Mouse (Mus musculus) left cerebral cortex, postnatal 14 days (tissue): ENCODE measurements around the gene Gla. TPM values are rescaled to one million over a fixed set of nuclear protein-coding genes. Genes with fewer than 3 reads are reported as not detected.
"Not testable (repeated sequence)": the region's sequence is repeated elsewhere in the genome, so short reads cannot be mapped to it uniquely, and the experiment has no call there.

Experiments
- DNase-seq, 2 experiments: peaks; one replicate each; pipeline ENCODE4 v3.0.0; 2021 to 2022; ENCODE audit warnings: low spot score in 2 of 2, mixed read lengths in 1 of 2
- intact Hi-C: fragments of 180-260 bp; cut with DNase I; formaldehyde crosslinking; loops from one replicate; pipeline ENCODE4 v1.15.1; 2025
- total RNA-seq, 2 experiments: library from RNA; stranded (reverse); gene quantifications; 2 replicates each; pipeline ENCODE4 v1.2.3; 2021

The Gla gene
- total RNA-seq, 2 experiments from 2014 or later = 9.0 to 9.9 TPM

DNA sequence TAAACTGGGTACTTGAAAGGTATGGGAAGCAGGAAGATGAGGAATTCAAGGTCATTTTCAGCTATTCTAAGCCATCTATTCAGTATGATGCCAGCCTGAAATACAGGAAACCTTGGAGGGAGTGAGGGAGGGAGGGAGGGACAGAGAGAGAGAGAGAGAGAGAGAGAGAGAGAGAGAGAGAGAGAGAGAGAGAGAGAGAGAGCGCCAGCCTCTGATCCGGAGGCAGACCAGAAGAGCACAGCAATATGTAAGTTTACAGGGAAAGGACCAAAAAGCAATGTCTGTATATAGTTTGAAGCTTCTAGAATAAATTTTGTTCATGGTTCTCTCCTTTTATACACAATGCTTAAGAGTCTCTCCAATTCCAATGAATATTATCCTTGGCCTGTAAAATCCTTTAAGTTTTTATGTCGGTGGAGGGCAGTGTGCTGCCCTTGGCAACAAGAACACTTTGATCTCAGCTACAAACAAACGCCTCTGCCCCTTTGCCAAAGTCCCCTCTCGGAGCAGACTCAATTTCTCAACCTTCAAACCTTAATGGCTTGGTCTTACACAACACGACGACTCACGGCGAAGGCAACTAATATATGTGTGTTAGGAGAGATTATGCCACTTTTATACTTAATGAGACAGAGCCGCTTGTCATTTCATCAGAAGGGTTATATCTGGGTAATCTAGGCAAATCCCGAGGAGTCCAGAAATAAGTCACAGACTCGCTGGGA is 60.4 kb downstream of the Gla start:
- no peak for DNase-seq
- intact Hi-C loops = no loop called here

DNA sequence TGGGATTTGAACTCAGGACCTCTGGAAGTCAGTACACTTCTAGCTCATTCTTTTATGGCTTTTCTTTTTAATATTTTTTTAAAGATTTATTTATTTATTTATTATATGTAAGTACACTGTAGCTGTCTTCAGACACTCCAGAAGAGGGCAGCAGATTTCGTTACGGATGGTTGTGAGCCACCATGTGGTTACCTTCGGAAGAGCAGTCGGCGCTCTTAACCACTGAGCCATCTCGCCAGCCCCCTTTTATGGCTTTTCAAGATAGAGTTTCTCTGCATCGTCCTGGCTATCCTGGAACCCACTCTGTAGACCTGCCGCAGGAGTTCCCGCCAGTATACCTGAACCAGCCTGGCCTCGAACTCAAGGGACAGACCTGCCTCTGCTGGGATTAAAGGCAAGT is 61.1 kb downstream of the Gla start:
- intact Hi-C loops, DNase-seq: not testable (repeated sequence)

Other genes with a start within 250 kb of the Gla start
- 10 to 100 TPM; 55.0 to 73.9 TPM for gene Drp2, start 196.6 kb downstream of the Gla start, total RNA-seq
- not detected for gene Taf7l, start 124.6 kb downstream of the Gla start, total RNA-seq
- gene Timm8a1, start 59.3 kb downstream of the Gla start, total RNA-seq = 10 to 100 TPM; 23.5 to 25.3 TPM
- 1 to 10 TPM; 1.0 to 1.4 TPM for gene Btk, start 17.6 kb downstream of the Gla start, total RNA-seq
- gene Rpl36a, start 15.5 kb downstream of the Gla start, total RNA-seq = 100 to 1,000 TPM; 118 to 132 TPM
- 100 to 1,000 TPM; 145 to 146 TPM for gene Hnrnph2, start 54 bp upstream of the Gla start, total RNA-seq
- gene Armcx4, start 85.4 kb upstream of the Gla start, total RNA-seq = 10 to 100 TPM; 44.5 to 44.8 TPM
- 10 to 100 TPM; 58.6 to 64.1 TPM for gene Armcx1, start 116.8 kb upstream of the Gla start, total RNA-seq
- 1 to 10 TPM; 4.2 to 4.9 TPM for gene Armcx6, start 150.3 kb upstream of the Gla start, total RNA-seq
- 10 to 100 TPM; 77.7 to 85.2 TPM for gene Armcx3, start 155.5 kb upstream of the Gla start, total RNA-seq
- gene Armcx2, start 208.1 kb upstream of the Gla start, total RNA-seq = 10 to 100 TPM; 80.9 to 81.9 TPM